Mouse (Mus musculus) liver, postnatal 0 days (tissue): ENCODE results near the gene St6gal1. TPM values are rescaled to one million over a fixed set of nuclear protein-coding genes. Genes with fewer than 3 reads are reported as not detected.

Experiments used
- ATAC-seq: fragments of 200-750 bp; cut with Nextera tagmentation; 2 replicates; pipeline ENCODE4 v1.8.0; 2017; ENCODE audit warnings: mild to moderate bottlenecking, moderate library complexity
- DNase-seq: peaks from one replicate; pipeline ENCODE4 v3.0.0-alpha.2; 2016
- H3K27ac ChIP-seq: fragments of 300-500 bp; sonication (generic); 2 replicates; pipeline ENCODE4 v1.5.1; 2014; ENCODE audit warnings: antibody characterized with exemption, moderate library complexity, mild to moderate bottlenecking, low read depth
- H3K27me3 ChIP-seq: fragments of 300-500 bp; sonication (generic); 2 replicates; pipeline ENCODE4 v1.6.1; 2014; ENCODE audit warnings: low read length, control low read depth, mixed read lengths; ENCODE audit not compliant: insufficient read depth
- H3K36me3 ChIP-seq: fragments of 300-500 bp; sonication (generic); replicated peaks from 2 replicates; pipeline ENCODE4 v1.6.1; 2014; ENCODE audit warnings: mild to moderate bottlenecking, control low read depth, low read length, moderate library complexity, mixed read lengths; ENCODE audit not compliant: insufficient read depth
- H3K4me1 ChIP-seq: fragments of 300-500 bp; sonication (generic); 2 replicates; pipeline ENCODE4 v1.6.1; 2014; ENCODE audit warnings: antibody characterized with exemption, mild to moderate bottlenecking, control low read depth; ENCODE audit not compliant: insufficient read depth
- H3K4me2 ChIP-seq: fragments of 300-500 bp; sonication (generic); 2 replicates; pipeline ENCODE4 v1.6.1; 2014; ENCODE audit warnings: low read depth, mild to moderate bottlenecking, low read length, moderate library complexity, mixed read lengths
- H3K4me3 ChIP-seq: fragments of 300-500 bp; sonication (generic); 2 replicates; pipeline ENCODE4 v1.5.1; 2014; ENCODE audit warnings: low read depth, low read length
- H3K9ac ChIP-seq: fragments of 300-500 bp; sonication (generic); replicated peaks from 2 replicates; pipeline ENCODE4 v1.6.1; 2014; ENCODE audit warnings: mild to moderate bottlenecking, moderate library complexity
- H3K9me3 ChIP-seq: fragments of 300-500 bp; sonication (generic); 2 replicates; pipeline ENCODE4 v1.6.1; 2016; ENCODE audit warnings: mild to moderate bottlenecking, control low read depth, low read length, mixed read lengths
- CTCF ChIP-seq: sonication (generic); IDR thresholded peaks from 2 replicates; pipeline ENCODE4 v1.5.1; 2016; ENCODE audit warnings: antibody characterized with exemption, low read depth
- EP300 ChIP-seq: IDR thresholded peaks from 2 replicates; pipeline ENCODE4 v1.6.1; 2016; ENCODE audit warnings: antibody characterized with exemption, low read depth, mild to moderate bottlenecking
- WGBS: fragments of 180-500 bp; shearing (Covaris S2); extraction: QIAGEN DNeasy Blood & Tissue Kit; methylation state at CpG from one replicate; pipeline ENCODE4 v1.1.7; 2014; ENCODE audit not compliant: insufficient replicate concordance; 5-methylcytosine and 5-hydroxymethylcytosine counted together
- polyA plus RNA-seq: library from polyadenylated mRNA; unstranded; fragments of >200 nt; fragmentation: Nextera tagmentation; extraction: Ambion mirVana; gene quantifications from 2 replicates; pipeline ENCODE4 v1.2.1, GENCODE M21; 2015

The St6gal1 gene
- polyA plus RNA-seq, 1 experiment from 2014 or later: 17.1 TPM

DNA sequence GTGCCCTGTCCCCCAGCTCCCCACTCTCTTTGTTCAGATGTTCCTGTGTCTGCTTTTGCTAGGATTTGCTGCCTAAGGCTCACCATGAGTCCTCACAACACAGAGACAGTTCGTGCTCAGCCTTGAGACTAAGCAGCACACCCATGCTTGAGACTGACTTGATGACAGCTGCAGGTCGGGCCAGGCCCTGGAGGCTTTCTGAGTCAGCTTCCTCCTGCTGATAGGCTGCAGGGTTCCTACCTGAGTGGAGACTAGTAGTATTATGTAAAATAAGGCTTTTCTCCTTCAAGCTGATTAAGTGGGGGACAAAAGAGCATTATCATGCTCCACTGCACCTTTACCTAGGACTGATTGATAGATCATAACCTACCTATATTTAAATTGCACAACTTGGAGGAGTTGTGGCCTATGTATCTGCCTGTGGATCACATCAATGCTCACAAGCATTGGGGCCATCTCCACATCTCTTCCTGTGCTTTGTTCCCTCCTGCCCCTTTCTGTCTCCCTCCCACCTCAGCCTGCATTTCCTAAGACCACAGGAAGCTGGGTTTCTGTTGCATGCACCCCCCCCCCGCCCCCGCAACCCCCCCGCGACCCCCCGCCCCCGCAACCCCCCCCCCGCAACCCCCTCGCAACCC, 37.7 kb downstream of the St6gal1 start:
- Histone ChIP-seq H3K27me3 (no peaks in the 10 kb centered on the region; the same call in 1 of the 2 replicates), H3K4me2 (no peak overlapping the region), H3K4me3 (no peak overlapping the region), H3K27ac (no peak overlapping the region), H3K36me3 (0 out of 2 replicates have a peak, but pooled peaks cover 3% of the 10 kb centered on the region), H3K9me3 (no peaks in the 10 kb centered on the region), H3K4me1 (peaks cover 9% of the 10 kb centered on the region), H3K9ac (no peak overlapping the region)
- TF ChIP-seq CTCF (no peak), EP300 (no peak)
- 35% methylated on average over 2 of the region's 10 CpGs for WGBS
- DNase-seq (no peak), ATAC-seq (no peak)

DNA sequence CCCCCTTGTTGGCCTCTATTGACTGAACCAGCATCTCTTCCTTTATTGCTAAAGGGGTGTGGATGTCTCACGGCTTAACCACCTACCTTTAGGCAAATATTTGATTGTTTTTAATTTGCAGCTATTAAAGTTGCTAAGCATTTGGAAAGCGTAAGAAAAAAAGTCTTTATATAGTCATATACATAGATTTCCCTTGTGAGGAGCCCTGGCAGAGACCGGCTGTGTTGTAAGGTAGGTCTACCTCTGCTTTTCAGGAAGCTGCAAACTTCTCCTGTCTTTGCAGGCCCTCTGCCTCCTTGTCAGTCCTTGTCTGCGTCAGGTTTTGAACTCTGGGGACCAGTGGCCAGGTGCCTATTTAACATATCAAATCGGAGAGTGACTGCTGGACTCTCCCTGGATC, 38.3 kb downstream of the St6gal1 start:
- no peak overlapping the region for H3K4me2 ChIP-seq
- TF ChIP-seq CTCF (no peak), EP300 (no peak)
- H3K4me1 ChIP-seq: peaks cover 9% of the 10 kb centered on the region
- WGBS: 55% methylated on average over 5 of the region's 5 CpGs
- no peak overlapping the region for H3K4me3 ChIP-seq
- H3K9me3 ChIP-seq: no peaks in the 10 kb centered on the region
- no peak for DNase-seq
- 0 out of 2 replicates have a peak, but pooled peaks cover 2% of the 10 kb centered on the region for H3K36me3 ChIP-seq
- H3K9ac ChIP-seq: no peak overlapping the region
- no peak for ATAC-seq
- no peak overlapping the region for H3K27ac ChIP-seq
- no peaks in the 10 kb centered on the region; the same call in 1 of the 2 replicates for H3K27me3 ChIP-seq

DNA sequence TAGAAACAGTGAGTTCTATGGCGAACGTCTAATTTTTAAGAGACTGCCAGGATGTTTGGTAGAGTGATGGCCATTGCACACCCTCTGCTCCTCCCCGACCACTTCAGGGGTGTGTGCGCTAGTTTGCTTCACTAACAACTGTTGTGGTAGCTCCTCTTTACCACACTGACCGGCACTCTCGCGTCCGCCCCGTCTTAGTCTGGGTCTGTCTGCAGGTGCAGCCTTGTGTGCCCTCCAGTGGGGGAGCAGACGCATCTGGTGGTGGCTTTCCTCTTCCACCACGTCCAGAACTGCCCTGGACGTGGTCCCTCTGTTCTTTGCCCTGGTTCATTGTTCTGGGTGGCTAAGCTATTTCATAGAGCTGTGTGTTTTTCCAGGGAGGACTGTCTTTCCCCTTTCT, 40.5 kb downstream of the St6gal1 start:
- no peak overlapping the region for H3K4me3 ChIP-seq
- H3K4me1 ChIP-seq: peaks cover 2% of the 10 kb centered on the region; the same call in 1 of the 2 replicates
- no peaks in the 10 kb centered on the region for H3K9me3 ChIP-seq
- H3K27ac ChIP-seq: no peak overlapping the region
- WGBS: 73% methylated on average over 12 of the region's 12 CpGs
- no peak overlapping the region for H3K9ac ChIP-seq
- H3K27me3 ChIP-seq: no peaks in the 10 kb centered on the region
- no peak for ATAC-seq
- H3K4me2 ChIP-seq: no peak overlapping the region
- H3K36me3 ChIP-seq: 0 out of 2 replicates have a peak, but pooled peaks cover 2% of the 10 kb centered on the region
- TF ChIP-seq EP300 (no peak), CTCF (no peak)
- no peak for DNase-seq

DNA sequence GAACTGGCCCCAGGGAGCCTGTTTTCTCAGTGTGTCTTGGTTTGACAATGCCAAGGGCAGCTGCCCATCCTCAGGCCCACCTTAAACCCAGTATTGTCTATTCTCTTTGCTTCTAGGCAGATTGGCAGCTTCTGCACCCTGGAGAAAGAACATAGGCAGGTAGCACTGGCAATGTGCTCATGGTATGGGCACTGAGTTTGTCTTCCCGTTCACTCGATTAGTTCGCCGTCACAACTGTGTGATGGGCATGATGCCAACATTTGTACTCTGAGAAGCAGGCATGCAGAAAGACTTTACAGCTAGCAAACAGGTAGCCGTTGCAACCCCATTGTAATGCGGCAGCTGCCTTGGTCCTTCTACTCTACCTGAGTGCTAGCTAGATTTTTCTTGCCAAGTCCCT, 40.9 kb downstream of the St6gal1 start:
- 0 out of 2 replicates have a peak, but pooled peaks cover 2% of the 10 kb centered on the region for H3K36me3 ChIP-seq
- H3K4me3 ChIP-seq: no peak overlapping the region
- H3K9me3 ChIP-seq: no peaks in the 10 kb centered on the region
- no peak for TF ChIP-seq EP300
- TF ChIP-seq CTCF: no peak
- ATAC-seq: no peak
- WGBS: 82% methylated on average over 6 of the region's 6 CpGs
- no peaks in the 10 kb centered on the region for H3K27me3 ChIP-seq
- H3K9ac ChIP-seq: no peak overlapping the region
- no peak overlapping the region for H3K27ac ChIP-seq
- H3K4me2 ChIP-seq: no peak overlapping the region
- peaks cover 2% of the 10 kb centered on the region; the same call in 1 of the 2 replicates for H3K4me1 ChIP-seq
- no peak for DNase-seq

DNA sequence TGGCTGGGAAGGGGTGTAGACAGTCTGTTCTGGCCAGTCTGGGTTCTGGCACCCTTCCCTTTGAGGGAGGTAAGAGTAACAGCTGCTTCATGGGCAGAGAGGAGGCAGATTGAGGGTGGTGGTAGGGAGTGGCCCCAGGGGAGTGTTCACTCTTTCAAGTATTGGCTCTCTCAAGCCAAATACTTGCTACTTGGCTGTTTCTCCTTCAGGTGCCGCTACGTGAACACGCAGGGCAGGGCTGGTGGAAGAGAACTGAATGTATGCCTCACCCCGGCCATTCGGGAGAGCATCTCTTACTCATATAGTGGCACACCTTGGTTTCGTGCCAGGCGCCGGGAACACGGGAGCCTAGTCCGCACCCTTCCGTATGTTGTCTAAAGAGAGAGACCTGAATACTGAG, 41.8 kb downstream of the St6gal1 start:
- DNase-seq: no peak

DNA sequence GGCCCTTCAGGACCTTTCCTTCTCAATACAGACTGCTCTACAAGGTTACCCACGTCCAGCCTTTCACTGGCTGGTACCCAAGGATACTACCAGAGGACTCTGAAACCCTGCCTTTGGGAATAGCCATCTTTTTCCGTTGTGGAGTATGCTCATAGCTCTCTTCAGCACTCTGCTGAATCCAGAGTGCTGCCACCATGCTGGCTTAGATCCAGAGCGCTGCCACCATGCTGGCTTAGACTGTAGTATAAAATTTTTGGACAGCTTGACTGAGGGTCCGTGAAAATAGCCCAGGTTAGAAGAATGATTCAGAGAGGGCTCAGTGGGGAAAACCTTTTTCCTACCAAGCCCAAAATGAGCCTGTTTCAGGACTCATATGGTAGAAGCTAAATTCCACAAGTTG, 42.4 kb downstream of the St6gal1 start:
- H3K9me3 ChIP-seq: no peaks in the 10 kb centered on the region
- H3K4me2 ChIP-seq: no peak overlapping the region

More for the DNA sequence above, 41.8 kb downstream of the St6gal1 start:
- no peak overlapping the region for H3K9ac ChIP-seq
- peaks cover 2% of the 10 kb centered on the region; the same call in 1 of the 2 replicates for H3K4me1 ChIP-seq
- ATAC-seq: no peak
- H3K27ac ChIP-seq: no peak overlapping the region
- H3K36me3 ChIP-seq: 0 out of 2 replicates have a peak, but pooled peaks cover 2% of the 10 kb centered on the region
- TF ChIP-seq CTCF: no peak
- TF ChIP-seq EP300: no peak
- no peak overlapping the region for H3K4me3 ChIP-seq
- WGBS: 93% methylated on average over 11 of the region's 11 CpGs
- no peak overlapping the region for H3K4me2 ChIP-seq
- no peaks in the 10 kb centered on the region for H3K9me3 ChIP-seq
- H3K27me3 ChIP-seq: no peaks in the 10 kb centered on the region

More for the DNA sequence above, 42.4 kb downstream of the St6gal1 start:
- 68% methylated on average over 4 of the region's 4 CpGs for WGBS
- TF ChIP-seq CTCF (no peak), EP300 (no peak)
- ATAC-seq: no peak
- H3K36me3 ChIP-seq: 0 out of 2 replicates have a peak, but pooled peaks cover 1% of the 10 kb centered on the region
- H3K27me3 ChIP-seq: no peaks in the 10 kb centered on the region
- H3K9ac ChIP-seq: no peak overlapping the region
- DNase-seq: no peak
- H3K4me1 ChIP-seq: peaks cover 8% of the 10 kb centered on the region; the same call in 1 of the 2 replicates
- no peak overlapping the region; the same call in 1 of the 2 replicates for H3K27ac ChIP-seq
- no peak overlapping the region for H3K4me3 ChIP-seq
